Mouse (Mus musculus) heart, embryonic 14.5 days (tissue): ENCODE measurements around the gene Crhr1. TPM values are rescaled to one million over a fixed set of nuclear protein-coding genes. Genes with fewer than 3 reads are reported as not detected.

Source experiments
- ATAC-seq: fragments of 200-750 bp; cut with Nextera tagmentation; 2 replicates; pipeline ENCODE4 v1.8.0; 2017; ENCODE audit warnings: low read depth, moderate TSS enrichment; ENCODE audit not compliant: insufficient number of reproducible peaks, insufficient read depth, low FRiP score
- H3K27ac ChIP-seq, 2 experiments: fragments of 200-500 bp in 1 of 2; fragments of 300-500 bp in 1 of 2; sonication (generic) in 1 of 2; replicated peaks in 1 of 2; 2 replicates each; pipeline ENCODE4 v1.5.1; 2012 to 2014; ENCODE audit warnings: low read depth in 2 of 2, low read length in 2 of 2, control low read depth in 1 of 2, mild to moderate bottlenecking in 1 of 2, mixed read lengths in 1 of 2; ENCODE audit not compliant: control insufficient read depth in 1 of 2, insufficient read depth in 1 of 2
- H3K27me3 ChIP-seq: fragments of 300-500 bp; sonication (generic); 2 replicates; pipeline ENCODE4 v1.6.1; 2014; ENCODE audit warnings: mild to moderate bottlenecking, low read length, control low read depth; ENCODE audit not compliant: control insufficient read depth, insufficient read depth
- H3K36me3 ChIP-seq: fragments of 300-500 bp; sonication (generic); 2 replicates; pipeline ENCODE4 v1.6.1; 2014; ENCODE audit warnings: mild to moderate bottlenecking, control low read depth, low read length, mixed read lengths; ENCODE audit not compliant: control insufficient read depth, insufficient read depth
- H3K4me1 ChIP-seq, 2 experiments: fragments of 200-500 bp in 1 of 2; fragments of 300-500 bp in 1 of 2; sonication (generic) in 1 of 2; 2 replicates each; pipeline ENCODE4 v1.6.1; 2012 to 2014; ENCODE audit warnings: low read length in 2 of 2, control low read depth in 1 of 2, mixed read lengths in 1 of 2; ENCODE audit not compliant: control insufficient read depth in 2 of 2, insufficient read depth in 2 of 2
- H3K4me2 ChIP-seq: fragments of 300-500 bp; sonication (generic); 2 replicates; pipeline ENCODE4 v1.6.1; 2014; ENCODE audit warnings: mild to moderate bottlenecking, low read length
- H3K4me3 ChIP-seq, 2 experiments: fragments of 200-500 bp in 1 of 2; fragments of 300-500 bp in 1 of 2; sonication (generic) in 1 of 2; 2 replicates each; pipeline ENCODE4 v1.5.1; 2012 to 2014; ENCODE audit warnings: low read length in 2 of 2, mild to moderate bottlenecking in 2 of 2, control low read depth in 1 of 2, low read depth in 1 of 2, moderate library complexity in 1 of 2; ENCODE audit not compliant: control insufficient read depth in 1 of 2, insufficient read depth in 1 of 2
- H3K9ac ChIP-seq: fragments of 300-500 bp; sonication (generic); 2 replicates; pipeline ENCODE4 v1.6.1; 2014; ENCODE audit warnings: mild to moderate bottlenecking, low read length
- H3K9me3 ChIP-seq: fragments of 300-500 bp; sonication (generic); 2 replicates; pipeline ENCODE4 v1.6.1; 2016; ENCODE audit warnings: low read length, control low read depth; ENCODE audit not compliant: control insufficient read depth
- WGBS: fragments of 180-500 bp; shearing (Covaris S2); extraction: QIAGEN DNeasy Blood & Tissue Kit; methylation state at CpG from one replicate; pipeline ENCODE4 v1.1.7; 2014; 5-methylcytosine and 5-hydroxymethylcytosine counted together
- polyA plus RNA-seq: library from polyadenylated mRNA; unstranded; fragments of >200 nt; fragmentation: Nextera tagmentation; extraction: Ambion mirVana; gene quantifications from 2 replicates; pipeline ENCODE4 v1.2.1, GENCODE M21; 2014

The Crhr1 gene
- polyA plus RNA-seq, 1 experiment from 2014 or later = not detected

DNA sequence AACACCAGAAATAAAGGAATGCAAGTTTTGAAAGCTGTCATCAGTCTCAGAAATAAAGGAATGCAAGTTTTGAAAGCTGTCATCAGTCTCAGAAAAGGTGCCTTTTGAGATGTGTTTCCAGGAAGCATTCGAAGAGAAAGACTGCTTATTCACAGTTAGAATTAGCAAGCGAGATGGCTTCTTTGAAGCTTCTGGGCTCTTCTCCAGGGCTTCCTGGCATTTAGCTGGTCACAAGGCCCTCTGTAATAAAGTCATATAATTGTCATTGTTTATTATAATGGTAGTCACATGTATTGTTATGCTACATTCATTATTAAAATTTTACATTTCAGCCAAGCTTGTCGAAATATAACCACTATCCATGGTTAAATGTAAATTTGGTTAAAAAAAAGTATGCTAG lies 85.4 kb downstream of the Crhr1 start:
- Histone ChIP-seq H3K4me2 (no peak overlapping the region), H3K4me1 (no peaks in the 10 kb centered on the region), H3K27ac (no peak overlapping the region), H3K9ac (no peak overlapping the region), H3K9me3 (no peaks in the 10 kb centered on the region), H3K4me3 (no peak overlapping the region), H3K27me3 (no peaks in the 10 kb centered on the region), H3K36me3 (no peaks in the 10 kb centered on the region)
- ATAC-seq = no peak
- 71% methylated on average over 3 of the region's 3 CpGs for WGBS

- Histone ChIP-seq H3K4me1 (no peaks in the 10 kb centered on the region), H3K27me3 (no peaks in the 10 kb centered on the region)
Measured at GRCm38 (mm10) chr11:104220291-104220690, 87.6 kb downstream of the Crhr1 start.

GRCm38 (mm10) chr11:104221751-104222150 lies 89.1 kb downstream of the Crhr1 start:
- no peak for ATAC-seq
- Histone ChIP-seq H3K9me3 (no peaks in the 10 kb centered on the region; the same call in 1 of the 2 replicates), H3K4me2 (no peak overlapping the region), H3K36me3 (no peaks in the 10 kb centered on the region), H3K4me1 (no peaks in the 10 kb centered on the region), H3K27ac (no peak overlapping the region), H3K4me3 (no peak overlapping the region), H3K27me3 (no peaks in the 10 kb centered on the region), H3K9ac (no peak overlapping the region)
- 81% methylated on average over 5 of the region's 5 CpGs for WGBS

More at GRCm38 (mm10) chr11:104220291-104220690, 87.6 kb downstream of the Crhr1 start:
- WGBS = 73% methylated on average over 4 of the region's 4 CpGs
- Histone ChIP-seq H3K9ac (no peak overlapping the region), H3K4me3 (no peak overlapping the region), H3K36me3 (no peaks in the 10 kb centered on the region), H3K9me3 (no peaks in the 10 kb centered on the region; the same call in 1 of the 2 replicates), H3K4me2 (no peak overlapping the region), H3K27ac (no peak overlapping the region)
- no peak for ATAC-seq

DNA sequence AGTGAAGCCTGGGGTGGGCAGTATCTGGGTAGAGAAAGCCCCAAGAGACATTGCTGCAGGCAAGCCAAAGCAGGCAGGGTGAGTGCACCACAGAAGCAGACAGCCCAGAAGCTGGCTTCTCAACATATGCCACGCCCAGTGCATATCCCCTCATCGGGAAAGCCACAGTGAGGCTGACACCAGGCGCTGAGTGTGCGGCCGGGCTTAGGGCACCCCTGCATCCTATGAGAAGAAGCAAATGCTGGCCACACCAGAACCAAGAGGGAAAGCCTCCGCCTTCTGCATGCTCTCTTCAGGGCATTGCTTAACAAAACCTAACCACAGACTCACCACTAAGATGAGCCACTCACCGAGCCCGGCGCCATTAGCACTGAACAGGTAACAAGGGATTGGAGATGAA lies 90.6 kb downstream of the Crhr1 start:
- Histone ChIP-seq H3K27me3 (no peaks in the 10 kb centered on the region), H3K9me3 (no peaks in the 10 kb centered on the region; the same call in 1 of the 2 replicates), H3K36me3 (no peaks in the 10 kb centered on the region), H3K27ac (no peak overlapping the region), H3K4me2 (no peak overlapping the region), H3K4me3 (no peak overlapping the region), H3K9ac (no peak overlapping the region), H3K4me1 (no peaks in the 10 kb centered on the region)
- ATAC-seq = no peak
- 70% methylated on average over 9 of the region's 9 CpGs for WGBS

Other genes with a start within 250 kb of the Crhr1 start
- gene Nsf, start 178.8 kb upstream of the Crhr1 start, polyA plus RNA-seq = 26.6 and 26.8 TPM in 2 replicates
- gene Arf2, start 166.1 kb upstream of the Crhr1 start, polyA plus RNA-seq = 60.0 and 66.0 TPM in 2 replicates
- gene Sppl2c, start 53.5 kb downstream of the Crhr1 start, polyA plus RNA-seq = not detected in 2 replicates
- gene Mapt, start 98.5 kb downstream of the Crhr1 start, polyA plus RNA-seq = 0.42 and 0.85 TPM in 2 replicates